Mouse (Mus musculus): ENCODE measurements around the gene Atp5g3. TPM values are rescaled to one million over a fixed set of nuclear protein-coding genes. Genes with fewer than 3 reads are reported as not detected.

Gene Atp5g3
- polyA plus RNA-seq (2016; fragmentation: Nextera tagmentation; extraction: Ambion mirVana), result 858 and 927 TPM in 2 replicates

DNA sequence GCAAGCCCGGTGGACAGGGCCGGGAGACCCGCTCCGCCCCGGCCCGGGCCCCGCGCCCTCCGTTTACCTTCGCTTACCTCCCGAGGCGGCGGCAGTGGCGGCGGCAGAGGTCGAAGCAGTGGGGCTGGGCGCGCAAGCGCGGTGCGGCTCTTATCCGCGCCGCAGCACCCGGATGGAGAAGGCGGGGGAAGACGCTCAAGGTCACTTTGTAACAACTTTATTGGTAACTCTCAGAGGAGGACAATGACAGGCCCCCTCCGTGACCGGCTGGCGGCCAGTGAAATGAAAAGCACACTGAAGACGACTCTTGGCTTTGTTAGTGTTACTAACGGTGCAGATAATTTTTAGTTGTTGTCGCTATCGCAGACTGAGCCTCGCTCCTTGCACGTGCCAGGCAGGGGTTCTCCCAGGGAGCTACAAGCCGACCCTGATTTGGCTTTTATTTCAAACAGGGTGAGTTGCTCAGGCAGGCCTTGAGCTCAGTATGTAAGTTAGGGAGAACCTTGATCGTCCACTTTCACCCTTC, at the start of gene Atp5g3:
Gene Atp5g3 (minus strand): TSS at position 152 of the 526 bp plus-strand sequence.
- H3K9me3 ChIP-seq, result no peaks in the 10 kb centered on the region
- under 1% methylated on average over 38 of the region's 38 CpGs for WGBS
- peaks cover 23% of the 10 kb centered on the region; the same call in 1 of the 2 replicates for H3K4me1 ChIP-seq (replicated peaks)

DNA sequence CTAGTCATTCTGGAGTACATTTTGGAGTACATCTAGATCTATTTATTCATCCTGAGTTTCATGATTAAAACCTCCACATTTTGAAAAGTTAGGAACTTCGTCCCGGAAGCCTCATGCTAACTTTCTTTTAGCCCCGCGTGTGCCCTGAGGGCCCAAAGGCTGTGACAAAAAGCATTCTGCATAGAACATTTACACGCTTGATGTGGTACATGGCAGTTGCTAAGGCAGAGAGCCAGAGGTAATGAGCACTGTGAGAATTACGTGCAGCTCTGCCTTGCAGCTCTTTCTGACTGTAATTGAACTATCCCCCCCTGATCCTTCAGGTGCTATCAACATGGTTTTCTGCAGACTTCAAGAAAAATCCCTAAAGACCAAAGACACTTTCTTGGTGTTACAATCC, 47.2 kb upstream of the Atp5g3 start:
- DNase-seq (ENCODE audit: low spot score), result no peak
- Histone ChIP-seq H3K9me3 (no peaks in the 10 kb centered on the region), H3K4me3 (no peak overlapping the region), H3K4me1 (replicated peaks) (no peaks in the 10 kb centered on the region), H3K27me3 (ENCODE audit: insufficient read depth, poor library complexity, severe bottlenecking) (no peaks in the 10 kb centered on the region), H3K36me3 (no peaks in the 10 kb centered on the region), H3K27ac (no peak overlapping the region)
- WGBS, result 87% methylated on average over 6 of the region's 6 CpGs

More for the DNA sequence above, at the start of gene Atp5g3:
- Histone ChIP-seq H3K36me3 (peaks cover 36% of the 10 kb centered on the region), H3K27ac (peak within 1 kb of the TSS; percentile 99), H3K27me3 (ENCODE audit: insufficient read depth, poor library complexity, severe bottlenecking) (no peaks in the 10 kb centered on the region), H3K4me3 (peak within 1 kb of the TSS; percentile 99)
- peak; percentile 93 for DNase-seq (ENCODE audit: low spot score)

DNA sequence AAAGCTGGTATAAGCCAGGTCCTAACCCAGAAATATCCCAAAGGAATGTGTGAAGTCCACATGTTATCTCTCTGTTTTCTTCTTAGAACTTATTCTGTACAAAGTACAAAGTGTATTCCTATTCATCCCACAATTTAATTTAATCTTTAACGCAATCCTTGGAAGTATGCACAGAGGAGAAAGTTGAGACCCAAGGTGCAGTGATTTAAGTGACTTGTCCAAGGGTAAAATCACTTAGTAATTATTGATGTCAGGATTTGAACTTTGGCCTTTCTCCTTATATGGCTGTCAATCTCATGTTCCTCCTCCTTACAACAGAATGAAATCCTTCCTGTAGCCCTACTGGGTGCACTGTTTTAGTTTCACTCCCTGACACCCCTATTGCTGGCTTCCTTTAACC, 42.5 kb upstream of the Atp5g3 start:
- no peaks in the 10 kb centered on the region for H3K27me3 ChIP-seq (ENCODE audit: insufficient read depth, poor library complexity, severe bottlenecking)
- H3K4me1 ChIP-seq (replicated peaks), result no peaks in the 10 kb centered on the region
- no peaks in the 10 kb centered on the region for H3K9me3 ChIP-seq
- H3K36me3 ChIP-seq, result no peaks in the 10 kb centered on the region
- H3K4me3 ChIP-seq, result no peak overlapping the region
- DNase-seq (ENCODE audit: low spot score), result no peak
- no peak overlapping the region for H3K27ac ChIP-seq
- WGBS, result 80% methylated on average over 1 of the region's 1 CpGs

DNA sequence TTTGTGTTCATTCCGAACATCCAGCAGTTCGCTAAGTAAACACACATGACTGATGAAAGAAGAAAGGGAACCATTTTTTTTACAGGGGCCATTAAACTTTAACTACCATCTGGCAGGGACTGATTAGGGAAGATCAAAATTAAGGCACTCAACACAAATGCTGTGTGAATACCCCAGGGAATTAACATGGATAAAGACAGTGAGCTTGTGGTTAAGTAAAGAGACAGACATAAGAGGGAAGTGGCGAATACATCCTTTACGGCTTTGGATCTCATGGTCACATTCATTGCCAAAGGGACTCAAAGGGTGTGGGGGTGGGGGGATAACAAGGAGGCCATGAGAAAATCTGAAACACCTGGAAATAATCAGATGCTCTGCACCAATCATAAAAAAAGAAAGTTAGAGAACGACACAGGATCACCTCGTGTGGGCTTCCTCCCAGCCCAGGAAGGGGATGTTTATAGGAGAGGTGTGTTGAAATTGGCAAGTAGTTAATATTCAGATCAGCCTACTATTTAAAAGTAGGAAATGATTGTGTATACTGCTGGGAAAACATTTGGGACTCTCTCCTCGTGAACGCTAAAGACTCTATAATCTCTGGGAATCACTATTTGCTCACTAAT, 41.6 kb upstream of the Atp5g3 start:
- WGBS, result 73% methylated on average over 8 of the region's 8 CpGs
- no peaks in the 10 kb centered on the region for H3K36me3 ChIP-seq
- no peak for DNase-seq (ENCODE audit: low spot score)

DNA sequence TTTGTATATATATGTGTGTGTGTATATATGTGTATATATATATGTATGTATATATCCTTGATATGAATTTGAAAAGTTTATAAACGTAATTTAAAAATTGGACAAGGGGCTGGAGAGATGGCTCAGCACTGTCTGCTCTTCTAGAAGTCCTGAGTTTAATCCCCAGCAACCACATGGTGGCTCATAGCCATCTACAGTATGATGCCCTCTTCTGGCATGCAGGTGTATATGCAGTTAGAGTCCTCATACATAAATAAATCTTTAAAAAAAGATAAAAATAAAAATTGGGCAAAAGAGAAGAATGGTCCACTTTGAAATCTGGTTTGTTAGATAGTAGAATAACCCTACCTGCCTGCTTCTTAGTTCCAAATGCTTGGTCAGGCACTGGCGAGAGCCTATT, 36.2 kb upstream of the Atp5g3 start:
- WGBS, result 86% methylated on average over 2 of the region's 2 CpGs
- H3K9me3 ChIP-seq, result no peaks in the 10 kb centered on the region
- no peak overlapping the region for H3K4me3 ChIP-seq
- no peaks in the 10 kb centered on the region for H3K4me1 ChIP-seq (replicated peaks)
- H3K27me3 ChIP-seq (ENCODE audit: insufficient read depth, poor library complexity, severe bottlenecking), result no peaks in the 10 kb centered on the region
- no peak overlapping the region for H3K27ac ChIP-seq
- DNase-seq (ENCODE audit: low spot score), result no peak
- H3K36me3 ChIP-seq, result no peaks in the 10 kb centered on the region

More for the DNA sequence above, 41.6 kb upstream of the Atp5g3 start:
- H3K27ac ChIP-seq, result no peak overlapping the region
- H3K9me3 ChIP-seq, result no peaks in the 10 kb centered on the region
- H3K4me3 ChIP-seq, result no peak overlapping the region
- H3K4me1 ChIP-seq (replicated peaks), result no peaks in the 10 kb centered on the region
- H3K27me3 ChIP-seq (ENCODE audit: insufficient read depth, poor library complexity, severe bottlenecking), result no peaks in the 10 kb centered on the region

- 87% methylated on average over 8 of the region's 8 CpGs for WGBS
- no peak for DNase-seq (ENCODE audit: low spot score)
- H3K9me3 ChIP-seq, result no peaks in the 10 kb centered on the region
Observed at GRCm38 (mm10) chr2:73943735-73944134, 32.6 kb upstream of the Atp5g3 start.

GRCm38 (mm10) chr2:73942844-73943243, 31.7 kb upstream of the Atp5g3 start:
- H3K9me3 ChIP-seq, result no peaks in the 10 kb centered on the region
- WGBS, result 91% methylated on average over 3 of the region's 3 CpGs
- DNase-seq (ENCODE audit: low spot score), result no peak
- H3K4me3 ChIP-seq, result no peak overlapping the region
- no peaks in the 10 kb centered on the region for H3K36me3 ChIP-seq
- no peak overlapping the region for H3K27ac ChIP-seq
- H3K4me1 ChIP-seq (replicated peaks), result no peaks in the 10 kb centered on the region
- no peaks in the 10 kb centered on the region for H3K27me3 ChIP-seq (ENCODE audit: insufficient read depth, poor library complexity, severe bottlenecking)

More at GRCm38 (mm10) chr2:73943735-73944134, 32.6 kb upstream of the Atp5g3 start:
- Histone ChIP-seq H3K27me3 (ENCODE audit: insufficient read depth, poor library complexity, severe bottlenecking) (no peaks in the 10 kb centered on the region), H3K27ac (no peak overlapping the region), H3K36me3 (no peaks in the 10 kb centered on the region), H3K4me1 (replicated peaks) (no peaks in the 10 kb centered on the region), H3K4me3 (no peak overlapping the region)

DNA sequence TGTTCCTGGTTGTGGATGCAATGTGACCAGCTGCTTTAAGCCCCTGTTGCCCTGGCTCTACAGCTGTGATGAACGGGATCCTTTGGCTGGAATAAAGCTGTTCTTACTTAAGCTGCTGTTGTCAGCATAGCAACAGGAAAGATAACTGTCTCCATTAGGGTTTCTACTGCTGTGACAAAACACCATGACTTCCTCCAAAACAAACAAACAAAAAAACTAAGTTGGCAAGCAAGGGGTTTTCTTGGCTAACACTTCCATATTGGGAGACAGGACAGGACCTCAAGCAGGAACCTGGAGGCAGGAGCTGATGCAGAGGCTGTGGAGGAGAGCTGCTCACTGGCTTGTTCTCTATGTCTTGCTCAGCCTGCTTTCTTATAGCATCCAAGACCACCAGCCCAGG, 30.2 kb upstream of the Atp5g3 start:
- Histone ChIP-seq H3K27me3 (ENCODE audit: insufficient read depth, poor library complexity, severe bottlenecking) (no peaks in the 10 kb centered on the region), H3K9me3 (no peaks in the 10 kb centered on the region), H3K36me3 (no peaks in the 10 kb centered on the region), H3K4me3 (no peak overlapping the region), H3K27ac (no peak overlapping the region), H3K4me1 (replicated peaks) (no peaks in the 10 kb centered on the region)
- no peak for DNase-seq (ENCODE audit: low spot score)
- 50% methylated on average over 1 of the region's 1 CpGs for WGBS

DNA sequence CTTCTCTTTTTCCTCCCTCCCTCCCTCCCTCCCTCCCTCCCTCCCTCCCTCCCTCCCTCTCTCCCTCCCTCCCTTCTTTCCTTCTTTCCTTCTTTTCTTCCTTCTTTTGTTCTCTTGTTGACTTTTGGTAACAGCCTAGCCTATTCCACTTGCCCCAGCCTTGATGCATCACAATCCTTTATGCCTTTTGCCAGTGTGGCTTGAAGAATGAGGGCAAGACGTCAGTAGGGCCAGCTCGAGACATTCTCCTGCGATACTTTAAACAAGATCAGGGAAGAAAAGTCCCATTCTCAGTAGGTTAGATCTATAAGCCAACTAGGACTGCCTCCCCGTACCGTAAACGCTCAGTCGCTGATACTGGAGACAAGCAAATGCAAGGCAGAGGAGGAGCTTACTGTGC, 29.3 kb upstream of the Atp5g3 start:
- Histone ChIP-seq H3K9me3 (no peaks in the 10 kb centered on the region), H3K27me3 (ENCODE audit: insufficient read depth, poor library complexity, severe bottlenecking) (no peaks in the 10 kb centered on the region)

DNA sequence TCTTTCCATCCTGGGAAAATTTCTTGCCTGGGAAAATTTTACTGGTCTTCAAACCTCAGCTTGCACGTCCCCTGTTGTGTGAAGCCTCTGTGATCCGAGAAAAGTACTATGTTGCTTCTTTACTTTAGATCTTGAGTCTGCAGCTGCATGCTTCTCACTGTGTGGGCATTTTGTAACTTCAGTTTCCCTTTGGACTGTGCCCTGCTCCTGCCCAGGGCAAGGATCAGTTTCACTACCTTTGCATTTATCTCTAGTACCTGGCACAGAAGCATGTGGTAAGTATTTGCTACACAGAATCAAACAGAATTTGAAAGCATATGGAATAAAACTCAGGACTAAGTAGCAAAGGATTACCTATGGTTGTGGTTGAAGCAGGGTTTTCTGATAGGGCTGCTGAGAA, 27.8 kb upstream of the Atp5g3 start:
- Histone ChIP-seq H3K4me3 (no peak overlapping the region), H3K4me1 (replicated peaks) (no peaks in the 10 kb centered on the region), H3K27me3 (ENCODE audit: insufficient read depth, poor library complexity, severe bottlenecking) (no peaks in the 10 kb centered on the region), H3K36me3 (no peaks in the 10 kb centered on the region), H3K9me3 (no peaks in the 10 kb centered on the region), H3K27ac (no peak overlapping the region)
- no peak for DNase-seq (ENCODE audit: low spot score)
- 77% methylated on average over 2 of the region's 2 CpGs for WGBS

More for the DNA sequence above, 29.3 kb upstream of the Atp5g3 start:
- Histone ChIP-seq H3K27ac (no peak overlapping the region), H3K36me3 (no peaks in the 10 kb centered on the region), H3K4me1 (replicated peaks) (no peaks in the 10 kb centered on the region), H3K4me3 (no peak overlapping the region)
- WGBS, result 89% methylated on average over 7 of the region's 7 CpGs
- DNase-seq (ENCODE audit: low spot score), result no peak

GRCm38 (mm10) chr2:73932676-73933313, 21.7 kb upstream of the Atp5g3 start:
- 90% methylated on average over 8 of the region's 8 CpGs for WGBS
- H3K27ac ChIP-seq, result no peak overlapping the region
- H3K36me3 ChIP-seq, result no peaks in the 10 kb centered on the region
- H3K27me3 ChIP-seq (ENCODE audit: insufficient read depth, poor library complexity, severe bottlenecking), result no peaks in the 10 kb centered on the region
- H3K4me3 ChIP-seq, result no peak overlapping the region
- no peaks in the 10 kb centered on the region for H3K4me1 ChIP-seq (replicated peaks)
- no peak for DNase-seq (ENCODE audit: low spot score)
- no peaks in the 10 kb centered on the region for H3K9me3 ChIP-seq

GRCm38 (mm10) chr2:73927711-73928110, 16.6 kb upstream of the Atp5g3 start:
- Histone ChIP-seq H3K4me1 (replicated peaks) (no peaks in the 10 kb centered on the region), H3K4me3 (no peak overlapping the region), H3K27me3 (ENCODE audit: insufficient read depth, poor library complexity, severe bottlenecking) (no peaks in the 10 kb centered on the region), H3K27ac (no peak overlapping the region), H3K36me3 (no peaks in the 10 kb centered on the region), H3K9me3 (no peaks in the 10 kb centered on the region)
- no peak for DNase-seq (ENCODE audit: low spot score)

DNA sequence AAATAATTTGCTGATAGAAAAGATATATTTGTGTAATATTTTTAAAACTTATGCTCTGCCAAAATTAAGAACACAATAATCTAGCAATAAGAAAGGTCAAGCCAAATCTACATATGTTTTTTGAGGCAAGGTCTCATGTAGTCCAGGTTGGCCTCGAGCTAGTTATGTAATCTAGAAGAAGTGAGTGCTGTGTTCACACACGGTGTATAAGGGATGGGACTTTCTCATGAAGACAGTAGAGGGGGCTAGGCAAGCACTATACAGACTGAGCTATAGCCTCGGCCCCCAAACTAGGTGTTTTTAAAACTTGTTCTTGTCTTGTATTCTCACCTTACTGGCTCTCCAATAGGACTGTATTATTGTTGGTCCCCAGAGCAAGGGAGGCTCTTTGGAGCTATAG, 14.4 kb upstream of the Atp5g3 start:
- Histone ChIP-seq H3K4me3 (no peak overlapping the region), H3K4me1 (replicated peaks) (no peaks in the 10 kb centered on the region), H3K27ac (no peak overlapping the region), H3K9me3 (no peaks in the 10 kb centered on the region), H3K36me3 (no peaks in the 10 kb centered on the region), H3K27me3 (ENCODE audit: insufficient read depth, poor library complexity, severe bottlenecking) (no peaks in the 10 kb centered on the region; the same call in 1 of the 2 replicates)
- DNase-seq (ENCODE audit: low spot score), result no peak
- 80% methylated on average over 3 of the region's 3 CpGs for WGBS
